Mouse (Mus musculus) stomach, embryonic 16.5 days (tissue): Measurements from ENCODE around the gene Hspa5. TPM values are rescaled to one million over a fixed set of nuclear protein-coding genes. Genes with fewer than 3 reads are reported as not detected.
"Not testable (repeated sequence)": the region's sequence is repeated elsewhere in the genome, so short reads cannot be mapped to it uniquely, and the experiment has no call there.

Experiments used
- ATAC-seq: fragments of 200-750 bp; cut with Nextera tagmentation; 2 replicates; pipeline ENCODE4 v1.8.0; 2017; ENCODE audit warnings: moderate number of reproducible peaks, moderate TSS enrichment; ENCODE audit not compliant: insufficient read depth, low FRiP score
- H3K27ac ChIP-seq: fragments of 300-500 bp; sonication (generic); 2 replicates; pipeline ENCODE4 v1.5.1; 2014; ENCODE audit warnings: low read length
- H3K27me3 ChIP-seq: fragments of 300-500 bp; sonication (generic); 2 replicates; pipeline ENCODE4 v1.6.1; 2014; ENCODE audit warnings: low read length, control low read depth, mixed read lengths; ENCODE audit not compliant: control insufficient read depth, insufficient read depth
- H3K36me3 ChIP-seq: fragments of 300-500 bp; sonication (generic); 2 replicates; pipeline ENCODE4 v1.6.1; 2014; ENCODE audit warnings: low read length; ENCODE audit not compliant: control insufficient read depth, insufficient read depth
- H3K4me1 ChIP-seq: fragments of 300-500 bp; sonication (generic); 2 replicates; pipeline ENCODE4 v1.6.1; 2014; ENCODE audit warnings: low read length, control low read depth, mixed read lengths; ENCODE audit not compliant: control insufficient read depth, insufficient read depth
- H3K4me2 ChIP-seq: fragments of 300-500 bp; sonication (generic); 2 replicates; pipeline ENCODE4 v1.6.1; 2014; ENCODE audit warnings: low read depth, low read length, mixed read lengths
- H3K4me3 ChIP-seq: fragments of 300-500 bp; sonication (generic); replicated peaks from 2 replicates; pipeline ENCODE4 v1.5.1; 2014; ENCODE audit warnings: mild to moderate bottlenecking, low read length
- H3K9ac ChIP-seq: fragments of 300-500 bp; sonication (generic); 2 replicates; pipeline ENCODE4 v1.6.1; 2014; ENCODE audit warnings: low read length
- H3K9me3 ChIP-seq: fragments of 300-500 bp; sonication (generic); replicated peaks from 2 replicates; pipeline ENCODE4 v1.6.1; 2016; ENCODE audit warnings: low read length, control low read depth; ENCODE audit not compliant: control insufficient read depth
- WGBS: fragments of 180-500 bp; shearing (Covaris S2); extraction: QIAGEN DNeasy Blood & Tissue Kit; methylation state at CpG from one replicate; pipeline ENCODE4 v1.1.7; 2014; 5-methylcytosine and 5-hydroxymethylcytosine counted together
- polyA plus RNA-seq: library from polyadenylated mRNA; unstranded; fragments of >200 nt; fragmentation: Nextera tagmentation; extraction: Ambion mirVana; gene quantifications from 2 replicates; pipeline ENCODE4 v1.2.1, GENCODE M21; 2015

The Hspa5 gene
- polyA plus RNA-seq, 1 experiment from 2014 or later: 941 TPM

DNA sequence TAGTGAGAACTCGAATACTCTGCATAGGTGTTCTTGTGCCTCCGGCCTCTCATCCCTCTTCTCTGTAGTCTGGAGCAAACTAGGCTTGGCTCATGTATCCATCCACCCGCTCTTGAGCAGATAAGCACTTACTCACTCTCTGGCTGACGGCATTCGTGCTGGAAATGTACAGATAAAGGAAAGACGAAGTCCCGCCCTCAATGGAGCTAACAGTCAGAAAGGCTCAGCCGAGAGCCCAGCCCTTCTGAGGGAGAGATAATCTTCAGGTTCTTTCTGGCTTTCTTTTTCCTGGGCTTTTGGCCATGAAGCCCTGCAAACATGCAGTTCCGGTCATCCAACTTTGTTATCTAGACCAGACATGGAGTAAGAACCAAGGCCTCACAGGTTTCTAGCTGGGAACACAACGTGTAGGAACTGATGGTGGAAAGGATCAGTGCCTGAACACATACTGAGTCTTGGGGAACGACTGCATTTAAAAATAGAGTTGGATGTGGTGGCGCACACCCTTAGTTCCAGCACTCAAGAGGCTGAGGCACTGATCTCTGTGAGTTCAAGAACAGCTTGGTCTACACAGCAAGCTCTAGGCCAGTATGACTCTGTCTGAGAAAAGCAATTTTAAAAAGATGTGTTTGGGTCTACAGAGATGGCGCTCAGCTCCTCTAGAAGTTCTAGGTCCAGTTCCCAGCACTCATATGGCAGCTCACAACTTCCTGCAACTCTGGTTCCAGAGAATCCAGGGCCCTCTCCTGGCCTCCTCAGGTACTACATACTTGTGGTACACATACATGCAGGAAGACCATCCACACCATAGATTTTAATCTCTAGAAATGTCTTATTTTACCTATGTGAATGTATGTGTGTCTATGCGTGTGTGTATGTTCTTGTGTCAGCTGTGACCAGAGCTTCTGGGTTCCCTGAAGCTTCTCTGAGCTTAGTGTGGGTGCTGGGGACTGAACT lies 11.6 kb downstream of the Hspa5 start:
- WGBS: 75% methylated on average over 14 of the region's 14 CpGs
- Histone ChIP-seq H3K27ac (peak overlapping the region; percentile 52; the same call in 1 of the 2 replicates), H3K4me1 (no peaks in the 10 kb centered on the region), H3K4me3 (no peak overlapping the region), H3K4me2 (no peak overlapping the region), H3K9me3 (no peaks in the 10 kb centered on the region), H3K9ac (no peak overlapping the region), H3K27me3 (no peaks in the 10 kb centered on the region), H3K36me3 (peaks cover 22% of the 10 kb centered on the region)
- ATAC-seq: peak; percentile 85

DNA sequence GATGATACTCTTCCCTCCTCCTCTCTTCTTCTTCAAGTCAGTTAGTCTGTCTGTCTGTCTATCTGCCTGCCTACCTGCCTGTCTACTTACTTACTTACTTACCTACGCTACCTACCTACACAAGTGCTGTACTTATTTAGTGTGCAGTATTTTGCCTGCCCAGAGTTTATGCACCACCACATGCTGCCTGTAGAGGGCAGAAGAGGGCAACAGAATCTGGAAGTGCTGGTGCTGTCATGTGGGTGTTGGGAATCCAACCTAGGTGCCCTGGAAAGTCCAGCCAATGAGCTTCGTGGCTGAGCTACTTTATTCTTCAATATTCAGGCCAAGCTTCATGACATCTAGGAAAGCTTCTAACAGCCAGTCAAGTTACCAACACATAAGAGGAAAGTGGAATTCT lies 12.3 kb downstream of the Hspa5 start:
- Histone ChIP-seq H3K4me2 (no peak overlapping the region), H3K27me3 (no peaks in the 10 kb centered on the region), H3K36me3 (peaks cover 22% of the 10 kb centered on the region), H3K9ac (no peak overlapping the region), H3K27ac (no peak overlapping the region), H3K9me3 (no peaks in the 10 kb centered on the region), H3K4me3 (no peak overlapping the region), H3K4me1 (no peaks in the 10 kb centered on the region)
- WGBS: 81% methylated on average over 2 of the region's 2 CpGs
- no peak for ATAC-seq

DNA sequence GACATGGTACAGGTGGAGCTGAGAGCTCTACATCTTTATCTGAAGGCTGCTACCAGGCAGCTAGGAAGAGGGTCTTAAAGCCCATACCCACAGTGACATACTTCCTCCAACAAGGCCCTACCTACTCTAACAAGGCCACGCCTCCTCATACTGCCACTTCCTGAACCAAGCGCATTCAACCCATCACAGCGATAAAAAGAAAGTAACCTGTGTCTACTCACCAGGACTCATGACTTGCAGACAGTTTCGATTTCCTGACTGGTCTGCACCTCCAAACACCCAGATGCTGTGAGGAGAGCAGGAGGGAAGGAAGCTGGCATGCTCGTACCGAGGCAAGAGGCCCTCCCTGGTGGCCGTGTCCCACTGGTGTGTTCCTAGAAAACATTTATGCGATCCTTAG lies 18.5 kb downstream of the Hspa5 start:
- H3K4me2 ChIP-seq: no peak overlapping the region
- 0 out of 2 replicates have a peak, but pooled peaks cover 3% of the 10 kb centered on the region for H3K36me3 ChIP-seq
- 87% methylated on average over 8 of the region's 8 CpGs for WGBS
- no peak for ATAC-seq
- no peaks in the 10 kb centered on the region for H3K27me3 ChIP-seq
- no peak overlapping the region for H3K4me3 ChIP-seq
- H3K27ac ChIP-seq: no peak overlapping the region
- no peak overlapping the region for H3K9ac ChIP-seq
- no peaks in the 10 kb centered on the region for H3K4me1 ChIP-seq
- no peaks in the 10 kb centered on the region for H3K9me3 ChIP-seq

DNA sequence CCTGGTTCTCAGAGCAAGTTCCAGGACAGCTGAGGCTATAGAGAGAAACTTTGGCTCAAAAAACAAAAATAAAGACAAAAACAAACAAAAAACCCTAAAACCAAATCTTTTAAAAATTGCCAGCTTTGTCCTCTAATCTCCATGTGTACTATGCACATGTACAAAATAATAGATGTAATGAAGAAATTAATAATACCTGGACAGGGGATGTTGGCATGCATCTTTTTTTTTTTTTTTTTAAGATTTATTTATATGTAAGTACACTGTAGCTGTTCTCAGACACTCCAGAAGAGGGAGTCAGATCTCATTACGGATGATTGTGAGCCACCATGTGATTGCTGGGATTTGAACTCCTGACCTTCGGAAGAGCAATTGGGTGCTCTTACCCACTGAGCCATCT lies 20.8 kb downstream of the Hspa5 start:
- ATAC-seq, H3K27ac ChIP-seq, H3K4me2 ChIP-seq, H3K4me1 ChIP-seq, H3K36me3 ChIP-seq, H3K9ac ChIP-seq, H3K9me3 ChIP-seq, H3K27me3 ChIP-seq, H3K4me3 ChIP-seq: not testable (repeated sequence)
- WGBS: 91% methylated on average over 2 of the region's 2 CpGs

DNA sequence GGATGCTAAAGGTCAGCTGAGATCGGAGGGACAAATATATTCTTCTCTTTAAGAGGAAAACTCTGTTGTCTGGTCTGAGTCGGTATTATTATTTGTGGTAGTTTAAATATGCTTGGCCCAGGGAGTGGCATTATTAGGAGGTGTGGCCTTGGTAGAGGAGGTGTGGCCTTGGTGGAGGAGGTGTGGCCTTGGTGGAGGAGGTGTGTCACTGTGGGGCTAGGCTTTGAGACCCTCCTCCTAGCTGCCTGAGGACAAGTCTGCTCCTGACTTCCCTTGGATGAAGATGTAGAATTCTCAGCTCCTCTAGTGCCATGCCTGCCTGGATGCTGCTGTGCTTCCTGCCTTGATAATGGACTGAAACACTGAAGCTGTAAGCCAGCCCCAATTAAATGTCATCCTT lies 22.7 kb downstream of the Hspa5 start:
- Histone ChIP-seq H3K9me3 (no peaks in the 10 kb centered on the region), H3K4me2 (no peak overlapping the region), H3K4me1 (peaks cover 6% of the 10 kb centered on the region), H3K9ac (no peak overlapping the region), H3K27me3 (no peaks in the 10 kb centered on the region), H3K27ac (no peak overlapping the region), H3K36me3 (no peaks in the 10 kb centered on the region), H3K4me3 (no peak overlapping the region)
- ATAC-seq: no peak
- 93% methylated on average over 2 of the region's 2 CpGs for WGBS

DNA sequence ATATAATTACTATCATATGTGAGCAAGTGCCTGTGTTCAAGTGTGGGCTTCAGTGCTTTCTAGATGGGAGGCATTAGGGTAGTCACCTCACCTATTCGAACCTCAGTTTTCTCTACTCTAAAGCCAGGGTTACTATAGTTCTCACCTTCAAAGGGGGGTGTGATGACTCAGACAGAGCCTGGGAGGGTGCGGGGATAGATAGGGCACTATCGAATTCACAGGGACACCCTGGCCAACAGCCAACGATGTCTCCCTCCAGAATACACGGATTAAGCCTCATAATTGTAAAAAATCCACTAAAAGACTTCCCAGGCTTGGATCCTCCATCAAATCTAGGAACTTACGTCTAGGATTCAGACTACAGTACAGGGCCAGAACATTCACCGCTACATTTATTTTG lies 23.7 kb downstream of the Hspa5 start:
- no peak for ATAC-seq

DNA sequence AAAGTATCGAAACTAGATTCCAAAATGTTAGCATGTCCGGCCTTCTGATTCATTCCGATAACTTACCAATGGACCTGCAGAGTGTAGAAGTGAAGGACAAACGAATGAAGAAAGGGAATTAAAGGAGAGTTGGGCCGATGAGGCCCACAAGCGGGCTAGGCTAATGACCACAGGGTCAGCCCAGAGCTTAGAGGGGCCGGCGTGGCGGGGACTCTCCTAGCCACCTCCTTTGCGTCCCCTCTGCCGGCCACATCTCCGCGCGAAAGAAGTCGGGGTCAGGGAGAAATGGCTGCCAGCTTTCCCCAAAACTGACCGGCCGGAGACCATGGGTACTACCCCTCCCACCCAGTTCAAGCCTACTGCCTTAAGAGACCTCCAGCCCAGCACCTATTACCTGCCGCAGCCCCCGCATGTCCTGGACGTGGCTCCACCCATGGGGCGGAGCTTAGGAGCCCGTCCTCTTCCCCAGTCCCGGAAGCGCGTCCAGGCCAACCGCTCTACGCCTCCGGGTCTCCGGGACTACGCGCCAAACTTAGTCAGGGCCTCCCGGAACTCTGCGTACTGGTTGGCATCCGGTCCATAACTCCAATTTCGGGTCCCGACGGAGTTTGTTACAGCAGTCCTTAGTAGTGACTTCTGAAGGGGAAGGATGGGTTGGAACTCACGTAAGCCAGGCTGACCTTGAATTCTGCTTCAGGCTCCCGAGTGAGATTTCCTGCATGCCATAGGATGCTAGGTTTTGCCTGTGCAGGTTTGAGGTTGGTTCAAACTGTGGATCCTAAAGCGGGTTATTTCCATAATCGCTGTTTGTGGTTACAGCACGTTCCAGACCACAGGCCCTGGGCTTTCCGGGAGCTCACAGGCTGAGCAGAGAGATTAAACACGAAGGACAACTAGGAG lies 27.8 kb downstream of the Hspa5 start, which contains the start of gene Rabepk:
Gene Rabepk (minus strand): TSS at position 556 of the 900 bp plus-strand sequence.
- Histone ChIP-seq H3K27me3 (no peaks in the 10 kb centered on the region), H3K9ac (peak within 1 kb of the TSS; percentile 87), H3K9me3 (no peaks in the 10 kb centered on the region), H3K4me2 (peak within 1 kb of the TSS; percentile 78), H3K4me3 (peak within 1 kb of the TSS; percentile 82), H3K27ac (peak within 1 kb of the TSS; percentile 88), H3K4me1 (peaks cover 18% of the 10 kb centered on the region), H3K36me3 (no peaks in the 10 kb centered on the region)
- 2% methylated on average over 44 of the region's 44 CpGs for WGBS
- peak; percentile 86 for ATAC-seq

More for the DNA sequence above, 23.7 kb downstream of the Hspa5 start:
- Histone ChIP-seq H3K4me3 (no peak overlapping the region), H3K27me3 (no peaks in the 10 kb centered on the region), H3K9ac (no peak overlapping the region), H3K4me1 (peaks cover 8% of the 10 kb centered on the region), H3K4me2 (no peak overlapping the region), H3K36me3 (no peaks in the 10 kb centered on the region), H3K9me3 (no peaks in the 10 kb centered on the region), H3K27ac (no peak overlapping the region)
- WGBS: 92% methylated on average over 7 of the region's 7 CpGs

DNA sequence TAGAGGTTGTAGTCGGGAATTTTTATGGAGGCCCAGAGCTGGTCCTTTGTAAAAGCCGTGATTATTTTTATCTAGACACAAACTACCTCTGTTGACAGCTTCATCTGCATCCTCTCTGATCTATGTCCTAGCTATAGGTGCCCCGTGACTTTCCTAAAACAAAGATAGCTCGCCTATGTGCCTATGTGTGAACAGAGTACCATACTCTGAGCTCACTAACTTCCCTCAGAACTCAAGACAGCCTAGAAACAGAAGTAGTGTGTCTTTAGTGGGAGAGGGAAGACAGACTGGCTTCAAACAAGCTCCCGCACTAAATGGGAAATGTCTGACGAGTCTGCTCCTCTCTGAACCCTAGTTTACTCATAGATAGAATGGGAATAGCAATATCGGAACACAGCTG lies 28.6 kb downstream of the Hspa5 start:
- Histone ChIP-seq H3K4me2 (peak overlapping the region; percentile 78), H3K36me3 (no peaks in the 10 kb centered on the region), H3K27me3 (no peaks in the 10 kb centered on the region), H3K4me1 (peaks cover 20% of the 10 kb centered on the region), H3K4me3 (peak overlapping the region; percentile 82), H3K27ac (peak overlapping the region; percentile 88; the same call in 1 of the 2 replicates), H3K9me3 (no peaks in the 10 kb centered on the region), H3K9ac (no peak overlapping the region)
- no peak for ATAC-seq
- 76% methylated on average over 7 of the region's 7 CpGs for WGBS
